Mouse (Mus musculus) cortical plate, adult 2 months (tissue): ENCODE data around the gene Sarnp.

ENCODE experiments used
- CTCF ChIP-seq: fragments of 200-500 bp; IDR thresholded peaks from 2 replicates; pipeline ENCODE4 v1.5.1; 2011; ENCODE audit warnings: mild to moderate bottlenecking, control low read depth, low read length; ENCODE audit not compliant: insufficient read depth; ENCODE audit errors: extremely low read depth
- POLR2A ChIP-seq: fragments of 200-500 bp; IDR thresholded peaks from 2 replicates; pipeline ENCODE4 v1.6.1; 2011; ENCODE audit warnings: mild to moderate bottlenecking, low read length, control low read depth; ENCODE audit not compliant: insufficient read depth; ENCODE audit errors: extremely low read depth

- TF ChIP-seq CTCF = no peak
- no peak for TF ChIP-seq POLR2A
These were observed 15.1 kb upstream of the Sarnp start for GRCm38 (mm10) chr10:128801981-128802495.
